Mouse (Mus musculus) erythroid progenitor cell, adult 5-6 weeks (primary cell): ENCODE data around the gene Adgrg1. TPM values are rescaled to one million over a fixed set of nuclear protein-coding genes. Genes with fewer than 3 reads are reported as not detected.

ENCODE experiments used
- ATAC-seq: replicated peaks from 2 replicates; pipeline ENCODE4 v1.8.0; 2016; ENCODE audit warnings: moderate number of reproducible peaks, mild to moderate bottlenecking, moderate TSS enrichment, inconsistent platforms; ENCODE audit not compliant: poor library complexity, low FRiP score, severe bottlenecking
- total RNA-seq, 2 experiments: library from RNA; stranded (forward) in 1 of 2; stranded (reverse) in 1 of 2; fragments of 150-400 nt in 1 of 2; fragments of 186-747, 209-891 nt in 1 of 2; gene quantifications; 2 replicates each; pipeline versions ENCODE4 v1.2.3 to v1.2.4; 2015 to 2017; ENCODE audit warnings: low replicate concordance in 2 of 2

The Adgrg1 gene
- total RNA-seq, 2 experiments from 2014 or later, result 12.4 to 29.3 TPM

DNA sequence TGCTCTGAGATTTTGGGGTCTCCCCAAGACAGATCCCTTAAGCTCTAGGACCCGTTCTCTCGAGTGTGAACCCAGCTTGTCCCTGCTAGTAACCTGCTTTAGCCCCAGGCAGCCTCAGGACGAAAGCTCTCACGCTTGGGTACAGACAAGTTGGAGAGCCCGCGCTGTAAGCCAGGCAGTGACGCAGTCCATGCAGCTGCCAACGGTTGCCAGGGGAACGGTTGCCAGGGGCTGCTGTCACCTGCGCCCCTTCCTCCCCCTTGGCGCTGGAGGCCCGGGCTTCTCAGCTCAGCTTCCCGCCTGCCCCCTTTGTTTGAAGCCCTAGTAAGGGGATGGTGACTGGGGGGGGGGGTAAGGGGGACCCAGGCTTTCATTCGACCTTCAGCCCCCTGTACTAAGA is 19.5 kb downstream of the Adgrg1 start:
- ATAC-seq, result no peak

DNA sequence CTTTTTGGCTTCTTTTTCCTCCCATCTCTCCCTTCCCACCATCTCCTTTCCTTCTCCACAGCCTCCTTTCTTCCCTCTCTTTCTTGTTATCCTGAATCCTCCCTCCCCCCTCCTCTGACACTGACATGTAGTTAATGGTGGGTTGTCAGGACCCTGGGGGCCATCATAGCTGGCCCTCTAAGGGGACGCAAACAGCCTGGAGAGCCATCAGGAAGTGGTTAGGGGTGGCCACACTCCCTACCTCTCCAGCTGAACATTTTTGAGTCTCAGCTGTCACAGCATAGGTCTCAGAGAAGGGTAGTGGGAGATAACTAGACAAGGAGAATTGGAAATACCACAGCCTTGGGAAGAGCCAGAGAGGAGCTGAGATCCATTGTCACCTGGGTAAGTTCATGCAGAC is 20.0 kb downstream of the Adgrg1 start:
- ATAC-seq, result no peak

DNA sequence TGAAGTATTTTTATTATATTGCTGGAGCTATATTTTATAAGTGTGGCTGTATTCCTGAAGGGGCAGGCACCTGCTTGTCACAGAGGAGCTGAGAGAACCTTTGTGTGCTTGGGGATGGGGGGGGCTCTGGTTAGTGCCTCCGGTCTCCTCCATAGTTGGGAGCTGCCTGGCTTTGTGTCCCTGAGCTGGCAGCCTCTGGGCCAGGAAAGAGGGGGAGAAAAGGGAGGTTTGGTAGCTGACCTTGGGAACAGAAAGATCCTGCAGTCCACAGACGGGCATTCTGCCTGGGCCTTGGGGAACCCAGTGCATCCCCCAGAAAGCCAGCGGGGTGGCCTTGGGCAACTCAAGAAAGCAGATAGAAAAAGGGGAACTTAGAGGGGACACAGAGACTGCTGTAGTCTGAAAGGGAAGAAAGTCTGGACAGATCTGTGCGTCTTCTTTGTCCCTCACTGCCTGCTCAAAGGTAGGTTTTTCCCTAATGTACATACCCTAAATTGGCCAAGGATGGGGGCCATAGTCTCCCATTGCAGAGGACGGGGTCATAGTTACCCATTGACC is 20.9 kb downstream of the Adgrg1 start:
- ATAC-seq, result no peak

DNA sequence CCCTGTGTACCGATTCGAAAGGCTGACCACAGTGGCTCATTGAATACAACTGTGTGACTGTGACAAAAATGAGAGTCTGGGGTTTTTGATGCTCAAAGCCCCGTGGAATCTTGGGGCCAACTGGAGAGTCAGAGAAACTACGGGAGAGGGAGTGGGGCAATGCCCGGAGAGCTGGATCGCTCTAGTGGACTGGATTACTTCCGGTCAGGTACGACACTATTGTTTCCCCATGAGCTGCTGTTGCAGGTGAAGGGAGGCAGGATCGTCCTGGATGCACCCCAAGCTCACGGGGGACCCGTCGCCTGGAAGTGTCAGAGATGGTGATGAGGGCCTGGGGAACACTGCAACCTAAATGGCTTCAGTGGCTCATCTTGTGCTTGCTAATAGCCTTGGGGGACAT is 21.5 kb downstream of the Adgrg1 start:
- no peak for ATAC-seq

DNA sequence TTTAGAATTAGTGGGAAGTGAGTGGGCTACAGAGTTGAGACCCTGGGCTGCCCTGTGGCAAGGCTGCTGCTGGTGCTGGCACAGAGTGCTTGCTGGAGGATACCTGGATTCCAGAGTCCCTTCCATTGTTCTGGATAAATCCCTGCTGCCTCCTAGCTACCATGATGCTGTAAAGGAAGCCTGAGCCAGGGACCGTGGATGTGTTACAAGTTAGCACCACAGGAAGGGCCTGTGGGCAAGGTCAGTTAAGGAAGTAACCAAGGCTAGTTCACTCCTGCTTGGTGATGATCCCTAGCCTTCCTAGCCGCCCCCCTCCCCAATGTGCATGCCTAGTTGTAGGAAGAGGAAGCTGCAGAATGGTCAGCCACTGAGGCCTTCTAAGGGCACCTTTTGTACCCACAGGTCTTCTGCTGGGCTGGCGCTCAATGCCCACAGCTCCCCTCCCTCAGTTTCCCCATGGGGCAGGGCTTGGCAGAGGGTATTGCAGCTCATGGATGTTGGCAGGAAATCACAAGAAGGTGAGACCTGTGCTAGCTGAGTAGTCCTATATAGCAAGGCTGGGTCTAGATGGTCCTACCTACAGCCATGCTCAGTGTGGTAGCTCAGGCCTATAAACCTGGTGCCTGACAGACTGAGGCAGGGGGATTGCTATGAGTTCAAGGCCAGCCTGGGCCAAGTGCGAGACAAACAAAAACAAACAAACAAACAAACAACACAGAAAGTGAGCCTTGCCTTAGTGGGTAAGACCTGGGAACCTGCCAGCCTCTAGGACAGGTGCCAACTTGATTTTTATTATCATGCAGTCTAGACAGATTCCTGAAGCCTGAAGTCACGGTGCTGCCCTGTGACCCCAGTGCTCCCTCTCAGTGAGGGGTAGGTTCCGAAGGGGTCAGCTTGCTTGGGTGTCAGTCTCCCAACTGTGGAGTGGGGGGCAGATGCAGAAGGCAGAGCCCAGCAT is 22.6 kb downstream of the Adgrg1 start:
- no peak for ATAC-seq

DNA sequence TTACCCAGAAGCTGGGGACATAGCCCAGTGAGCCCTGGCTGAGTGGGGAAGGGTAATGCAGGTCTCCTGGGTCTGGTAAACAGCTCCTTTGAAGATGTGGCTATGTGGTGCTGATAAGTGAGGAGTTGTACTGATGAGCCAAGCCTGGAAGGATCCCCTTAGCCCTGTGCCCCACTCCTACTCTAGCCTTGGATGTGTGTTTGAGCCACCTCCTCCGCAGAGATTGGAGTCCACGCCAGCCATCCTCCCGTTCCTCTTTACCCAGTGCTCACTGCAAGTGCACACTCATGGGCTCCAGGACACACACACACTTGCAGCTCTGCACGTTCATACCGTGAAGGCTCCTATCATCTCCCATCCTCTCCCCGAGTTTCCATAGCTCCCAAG is 23.3 kb downstream of the Adgrg1 start:
- no peak for ATAC-seq

DNA sequence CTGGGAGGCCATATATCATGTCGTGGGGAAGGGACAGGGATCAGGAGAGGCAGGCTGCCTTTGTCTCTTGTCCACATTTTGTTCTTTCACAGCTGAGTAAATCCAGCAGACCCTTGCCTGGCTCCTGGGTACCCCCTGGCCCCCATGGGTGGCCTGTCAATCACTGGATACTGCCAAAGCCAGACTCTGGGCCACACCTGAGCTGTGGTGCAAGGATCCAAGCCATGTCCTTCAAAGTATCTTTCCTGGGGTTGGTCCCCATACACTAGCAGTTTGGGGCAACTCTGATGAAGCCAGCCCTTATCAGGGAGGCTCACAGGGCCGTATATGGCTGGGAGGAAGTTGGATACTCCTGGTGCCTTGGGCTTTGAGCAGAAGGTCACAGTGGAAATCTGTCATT is 23.9 kb downstream of the Adgrg1 start:
- no peak for ATAC-seq

DNA sequence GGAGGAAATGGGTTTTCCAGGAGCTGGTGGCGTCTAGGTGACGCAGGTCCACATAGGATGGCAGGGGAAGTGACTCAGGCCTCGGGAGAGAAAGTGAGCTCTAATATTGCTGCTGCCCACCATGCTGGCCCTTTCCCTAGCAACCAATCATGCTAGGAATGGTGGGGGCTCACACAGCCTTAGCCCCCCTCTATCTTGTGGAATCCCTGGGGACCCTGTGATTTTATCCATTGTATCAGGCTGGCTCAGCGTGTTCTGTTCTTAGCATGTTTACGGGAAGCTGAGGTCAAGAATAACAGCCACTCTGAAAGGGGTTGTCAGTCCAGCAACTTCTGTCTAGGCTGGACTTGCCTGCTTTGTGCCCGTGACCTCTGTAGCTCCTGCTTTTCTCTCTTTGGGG is 24.5 kb downstream of the Adgrg1 start:
- no peak for ATAC-seq

DNA sequence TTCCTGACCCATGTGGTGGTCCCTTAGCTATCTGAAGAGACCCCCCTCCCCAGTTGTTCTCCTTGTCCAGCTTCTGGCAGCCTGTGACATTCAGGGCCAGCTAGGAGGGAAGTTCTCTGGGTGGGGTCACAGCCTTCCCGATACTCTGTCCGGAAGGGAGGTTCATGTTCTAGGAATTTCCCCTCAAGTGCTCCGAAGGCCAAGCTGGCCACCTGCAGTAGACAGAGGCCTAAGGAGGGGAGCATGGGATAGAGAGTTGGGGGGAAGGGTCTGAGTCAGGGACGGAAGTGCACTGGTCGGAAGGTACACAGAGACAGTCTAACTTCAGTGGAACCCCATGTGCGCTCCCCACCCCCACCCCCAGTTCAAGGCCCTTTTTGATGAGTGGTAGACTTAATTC is 25.4 kb downstream of the Adgrg1 start:
- no peak for ATAC-seq

DNA sequence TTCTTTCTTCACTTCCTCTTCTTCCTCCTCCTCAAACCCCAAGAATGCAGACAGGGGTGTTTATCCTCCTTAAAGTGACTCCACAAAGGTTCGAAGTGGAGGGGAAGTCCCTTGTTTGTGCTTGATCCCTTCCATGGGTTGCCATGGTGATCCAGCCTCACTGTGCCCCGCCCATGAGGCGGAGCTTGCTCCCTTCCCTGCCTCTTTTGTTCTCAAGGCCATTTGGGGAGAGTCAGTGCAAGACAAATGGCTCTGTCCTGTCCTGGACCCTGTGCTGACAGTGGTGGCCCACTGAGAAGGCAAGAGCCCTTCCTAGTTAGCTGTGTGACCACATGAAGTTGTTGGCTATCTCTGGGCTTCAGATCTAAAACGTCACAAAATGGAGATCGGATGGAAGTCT is 26.1 kb downstream of the Adgrg1 start:
- no peak for ATAC-seq

DNA sequence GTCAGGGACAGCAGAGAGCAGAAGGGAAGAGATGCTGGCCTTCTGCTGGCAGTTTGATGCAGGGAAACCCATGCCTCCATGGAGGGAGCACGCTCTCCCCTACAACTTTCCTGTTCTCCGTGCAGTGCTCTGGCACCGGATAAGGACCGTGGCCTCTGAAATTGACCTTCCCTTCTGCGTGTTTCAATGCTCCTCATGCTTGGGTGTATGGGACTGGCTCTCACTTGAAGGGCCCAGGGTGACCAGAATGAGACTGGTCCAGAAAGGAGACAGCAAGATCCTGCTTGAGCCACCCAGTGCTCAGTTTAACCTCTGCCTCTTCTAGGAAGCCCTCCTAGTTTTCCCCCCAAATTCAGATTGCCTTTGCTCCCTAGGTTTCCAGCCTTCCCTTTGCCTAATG is 26.6 kb downstream of the Adgrg1 start:
- no peak for ATAC-seq

DNA sequence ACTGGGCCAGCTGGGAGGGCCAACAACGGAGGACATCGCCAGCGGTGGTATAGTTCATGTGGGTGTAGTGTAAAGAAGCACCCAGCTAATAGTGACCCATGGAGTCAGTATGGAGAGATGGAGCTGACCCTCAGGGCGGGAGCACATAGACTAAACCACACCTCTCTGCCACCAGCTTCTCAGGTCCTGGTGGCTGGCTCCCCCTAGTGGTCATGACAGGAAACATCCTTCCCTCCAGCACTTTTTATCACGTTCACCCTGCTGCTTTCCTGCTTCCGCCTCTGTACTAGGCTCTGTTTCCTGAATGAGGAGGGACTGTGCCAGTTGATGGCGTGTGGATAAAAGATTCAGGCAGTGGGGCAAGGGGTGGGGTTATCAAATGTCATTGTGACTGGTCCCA is 27.1 kb downstream of the Adgrg1 start:
- peak; percentile 88 for ATAC-seq

DNA sequence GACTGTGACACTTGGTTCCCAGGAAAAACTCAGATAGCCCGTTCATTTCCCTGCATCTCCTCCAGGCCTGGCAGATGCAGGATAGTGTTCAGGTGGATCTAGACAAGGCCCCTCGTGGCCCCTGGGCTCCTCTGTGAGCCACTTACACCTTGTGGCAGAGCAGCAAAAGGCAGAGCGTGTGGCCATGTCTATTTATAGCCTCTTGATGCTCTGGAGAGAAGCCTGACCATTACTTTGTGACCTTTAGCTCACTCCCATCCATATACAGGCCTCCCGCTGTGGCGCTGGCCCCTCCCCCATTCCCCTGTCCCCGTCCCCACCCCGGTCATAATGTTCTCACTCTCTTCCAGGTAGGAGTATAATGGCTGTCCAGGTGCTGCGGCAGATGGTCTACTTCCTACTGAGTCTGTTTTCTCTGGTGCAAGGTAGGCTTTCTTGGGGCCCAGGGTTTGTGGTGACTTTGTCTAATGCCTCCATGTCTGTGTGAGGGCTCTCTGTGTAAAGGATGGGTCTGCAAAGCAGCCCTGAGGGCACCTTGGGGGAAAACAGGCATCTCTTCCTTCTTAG is 27.6 kb downstream of the Adgrg1 start:
- ATAC-seq, result no peak

DNA sequence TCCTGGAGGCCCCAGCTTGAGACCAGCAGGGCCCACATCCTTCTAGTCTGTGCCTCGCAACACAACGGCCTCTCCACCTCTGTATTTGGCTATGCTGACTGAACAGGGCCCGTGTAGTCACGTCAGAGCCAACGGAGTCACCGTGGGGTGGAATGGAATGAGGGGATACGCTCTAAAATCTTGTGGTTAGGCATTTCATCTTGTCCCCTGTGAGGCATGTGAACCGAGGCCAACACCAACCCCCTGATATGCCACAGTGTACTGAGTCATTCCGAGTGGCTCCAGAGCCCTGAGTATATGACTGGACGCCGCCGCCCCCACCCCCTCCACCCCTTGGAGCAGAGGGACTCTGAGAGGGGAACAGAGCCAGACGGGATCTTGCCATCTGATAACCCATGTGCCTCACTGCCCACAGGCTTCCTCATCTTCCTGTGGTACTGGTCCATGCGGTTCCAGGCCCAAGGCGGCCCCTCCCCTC is 37.9 kb downstream of the Adgrg1 start:
- no peak for ATAC-seq

DNA sequence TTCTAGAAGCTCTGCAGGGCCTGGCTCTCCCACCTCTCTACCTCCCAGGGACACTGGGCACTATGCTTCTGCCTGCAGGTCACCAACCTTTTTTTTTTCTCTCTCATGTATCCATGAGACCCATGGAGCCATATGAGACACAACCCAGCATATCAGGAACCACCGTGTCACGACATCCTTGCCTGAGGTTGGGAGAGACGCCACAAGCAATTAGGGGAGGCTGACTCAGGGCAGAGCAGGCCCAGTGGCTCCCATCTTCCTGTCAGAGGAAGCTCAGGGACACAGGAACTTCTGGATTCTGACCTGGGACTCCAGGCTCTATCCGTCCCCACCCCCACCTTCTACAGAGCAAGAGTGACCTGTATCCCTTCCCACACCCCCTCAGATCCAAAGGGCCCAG is 41.3 kb downstream of the Adgrg1 start:
- ATAC-seq, result no peak

DNA sequence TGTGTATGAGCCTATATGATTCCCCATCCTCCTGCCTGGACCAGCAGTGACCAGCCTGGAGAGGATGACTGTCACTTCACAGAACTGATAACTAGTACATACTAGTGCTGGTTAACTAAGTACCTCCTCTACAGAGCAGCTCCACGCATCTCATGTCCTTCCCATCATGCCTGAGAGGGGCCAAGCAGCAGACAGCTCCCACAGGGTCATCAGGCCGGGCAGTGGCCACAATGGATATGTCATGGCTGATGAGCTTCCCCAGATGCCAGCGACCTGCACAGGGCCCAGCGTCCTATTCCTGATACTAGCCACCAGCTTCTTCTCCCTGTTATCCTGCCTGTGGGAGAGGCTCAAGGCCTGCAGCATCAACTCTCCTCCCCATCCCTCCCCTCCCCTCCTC is 42.1 kb downstream of the Adgrg1 start:
- no peak for ATAC-seq

DNA sequence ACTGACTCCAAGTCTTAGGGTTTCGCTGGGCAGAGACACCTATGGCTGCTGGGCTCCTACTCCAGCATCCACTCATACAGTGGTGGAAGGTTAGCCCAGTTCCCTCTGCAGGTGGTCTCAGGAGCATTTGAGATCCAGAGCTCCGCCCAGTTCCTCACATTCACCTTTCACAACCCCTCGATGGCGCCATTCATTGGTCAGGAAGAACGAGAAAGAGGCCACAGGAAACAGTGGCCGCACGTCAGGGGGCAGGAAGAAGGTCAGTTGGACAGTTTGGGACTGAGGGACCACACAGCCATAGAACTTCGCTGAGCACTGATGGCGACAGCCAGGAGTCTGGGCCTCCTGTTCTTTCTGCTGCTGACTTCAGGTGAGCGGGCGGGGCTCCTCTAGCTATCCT is 42.9 kb downstream of the Adgrg1 start, which contains the start of gene Adgrg3:
Adgrg3 (plus strand) TSS at position 242 of the 400 bp plus-strand sequence.
- no peak for ATAC-seq

DNA sequence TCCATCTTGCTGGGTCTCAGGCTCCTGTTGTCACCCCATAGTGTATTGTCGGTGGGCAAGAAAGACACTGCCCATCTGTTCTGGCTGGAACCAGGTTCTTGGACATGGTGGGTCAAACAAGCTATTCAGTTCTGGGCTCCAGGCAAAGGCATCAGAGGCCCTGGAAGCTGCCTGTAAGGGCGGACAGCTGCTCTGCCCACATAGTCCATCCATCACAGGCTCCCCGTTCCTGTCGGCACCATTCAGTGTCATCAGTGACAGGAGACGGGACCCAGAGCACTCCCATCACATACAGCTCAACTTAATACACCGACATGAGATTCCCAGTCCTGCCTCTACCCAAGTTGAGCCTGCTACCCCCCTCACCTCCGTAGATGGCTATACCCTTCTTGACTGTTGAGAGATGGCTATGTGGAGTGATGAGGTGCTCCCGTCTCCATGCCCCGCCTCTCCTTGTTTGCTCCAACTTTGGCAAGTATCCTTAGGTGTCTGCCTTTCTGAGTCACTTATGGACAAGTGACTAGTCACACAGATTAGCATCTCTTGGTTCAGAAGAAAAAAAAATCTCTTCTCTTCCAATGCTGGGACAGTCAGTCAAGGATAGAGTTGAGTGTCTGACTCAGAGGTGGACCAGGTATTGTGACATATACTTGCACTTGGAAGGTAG is 43.6 kb downstream of the Adgrg1 start:
- ATAC-seq, result no peak

DNA sequence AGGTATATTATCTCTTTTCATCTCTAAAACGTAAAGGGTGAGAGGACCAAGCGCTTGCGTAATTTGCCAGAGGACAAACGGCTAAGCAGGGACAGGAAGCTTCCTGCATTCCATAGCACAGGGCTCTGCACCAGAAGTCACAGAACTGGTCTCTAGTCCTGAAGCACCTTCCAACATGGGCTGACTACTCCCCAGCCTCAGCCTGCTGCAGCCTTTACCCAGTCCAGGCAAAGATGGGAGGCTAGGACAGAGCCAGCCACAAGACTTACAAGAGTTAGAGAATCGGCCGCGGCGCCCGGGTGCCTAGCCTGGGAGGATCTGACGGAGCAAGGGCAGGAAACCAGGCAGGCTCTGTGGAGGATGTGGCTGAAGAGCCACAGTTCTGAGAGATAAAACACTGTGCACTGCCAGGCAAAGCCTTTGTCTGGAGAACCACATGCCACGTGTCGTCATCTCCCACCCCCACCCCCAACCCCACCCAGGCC is 45.8 kb downstream of the Adgrg1 start:
- no peak for ATAC-seq

DNA sequence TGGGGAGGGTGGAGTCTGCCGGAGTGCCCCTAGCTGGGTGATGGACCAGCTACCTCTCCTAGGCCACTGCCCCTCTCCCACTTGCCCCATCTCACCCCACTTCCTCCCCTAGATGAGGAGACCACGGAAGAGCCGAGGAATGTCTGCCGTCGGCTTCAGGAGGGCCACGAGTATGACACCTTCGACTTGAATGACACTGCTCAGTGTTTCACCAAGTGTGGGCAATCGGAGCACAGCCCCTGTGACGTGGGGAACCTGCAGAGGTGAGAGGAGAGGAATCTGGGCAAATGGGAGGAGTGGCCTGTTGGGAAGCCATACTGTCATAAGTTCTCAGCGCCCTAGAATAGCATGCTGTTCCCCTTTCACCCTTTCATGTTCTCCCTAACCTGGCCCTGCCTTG is 46.3 kb downstream of the Adgrg1 start:
- no peak for ATAC-seq
